Mouse (Mus musculus) lung, adult 2 months (tissue): ENCODE results near the gene Tmem145. TPM values are rescaled to one million over a fixed set of nuclear protein-coding genes. Genes with fewer than 3 reads are reported as not detected.
"Not testable (repeated sequence)": the region's sequence is repeated elsewhere in the genome, so short reads cannot be mapped to it uniquely, and the experiment has no call there.

Experiments
- DNase-seq: peaks from one replicate; pipeline ENCODE4 v3.0.0; 2022
- H3K4me1 ChIP-seq: fragments of 200-500 bp; 2 replicates; pipeline ENCODE4 v1.6.1; 2011; ENCODE audit warnings: low read length; ENCODE audit not compliant: control insufficient read depth, insufficient read depth
- H3K4me3 ChIP-seq: fragments of 200-500 bp; replicated peaks from 2 replicates; pipeline ENCODE3; 2011; ENCODE audit warnings: low read depth, mild to moderate bottlenecking, control low read depth, low read length; ENCODE audit errors: extremely low read depth
- CTCF ChIP-seq: fragments of 200-500 bp; IDR thresholded peaks from 2 replicates; pipeline ENCODE4 v1.5.1; 2011; ENCODE audit warnings: mild to moderate bottlenecking, low read length, control low read depth; ENCODE audit not compliant: insufficient read depth
- POLR2A ChIP-seq: fragments of 200-500 bp; IDR thresholded peaks from 2 replicates; pipeline ENCODE4 v1.6.1; 2011; ENCODE audit warnings: low read depth, mild to moderate bottlenecking, control low read depth, low read length, borderline replicate concordance; ENCODE audit errors: extremely low read depth
- WGBS: fragments of 180-500 bp; shearing (Covaris S2); methylation state at CpG from one replicate; pipeline ENCODE4 v1.1.7; 2018; 5-methylcytosine and 5-hydroxymethylcytosine counted together
- polyA plus RNA-seq: library from polyadenylated mRNA; depleted of rRNA; stranded (reverse); fragments of >200 nt; gene quantifications from 2 replicates; pipeline ENCODE4 v1.2.3, GENCODE M21; 2012; rRNA removed

The Tmem145 gene
- not detected in 2 replicates for polyA plus RNA-seq

- H3K4me3 ChIP-seq, result peak within 1 kb of the TSS; percentile 39
- TF ChIP-seq POLR2A, result no peak
- no peak for TF ChIP-seq CTCF
- DNase-seq, result no peak
- H3K4me1 ChIP-seq, result no peaks in the 10 kb centered on the region
- WGBS, result under 1% methylated on average over 47 of the region's 47 CpGs
Observed at GRCm38 (mm10) chr7:25305956-25306613, at the start of gene Tmem145. TSS of gene Tmem145 (plus strand) at chr7:25306106.

GRCm38 (mm10) chr7:25261896-25262295, 44.0 kb upstream of the Tmem145 start:
- Histone ChIP-seq H3K4me3 (no peak overlapping the region), H3K4me1 (no peaks in the 10 kb centered on the region)
- DNase-seq, result no peak
- whole genome bisulfite sequencing, result 71% methylated on average over 1 of the region's 1 CpGs
- TF ChIP-seq CTCF (no peak), POLR2A (no peak)

- no peak for DNase-seq
- WGBS, result 54% methylated on average over 17 of the region's 17 CpGs
- H3K4me3 ChIP-seq, result no peak overlapping the region
- H3K4me1 ChIP-seq, result peaks cover 4% of the 10 kb centered on the region
- TF ChIP-seq CTCF, result no peak
- TF ChIP-seq POLR2A, result no peak
Observed at GRCm38 (mm10) chr7:25263968-25264870, 41.7 kb upstream of the Tmem145 start.

DNA sequence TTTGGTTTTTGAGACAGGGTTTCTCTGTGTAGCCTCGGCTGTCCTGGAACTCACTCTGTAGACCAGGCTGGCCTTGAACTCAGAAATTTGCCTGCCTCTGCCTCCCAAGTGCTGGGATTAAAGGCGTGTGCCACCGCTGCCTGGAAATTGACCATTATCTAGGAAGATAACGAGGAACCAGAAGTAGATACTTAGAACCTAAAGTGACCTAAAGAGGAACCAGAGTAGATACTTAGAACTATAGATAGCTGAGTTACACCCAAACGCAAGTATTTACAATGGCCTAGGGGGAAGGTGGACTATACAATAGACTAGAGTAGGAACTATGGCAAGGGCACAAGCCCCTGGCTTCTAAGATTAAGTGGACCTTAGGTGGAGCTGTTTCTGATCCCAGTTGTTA, 40.2 kb upstream of the Tmem145 start:
- WGBS, result 76% methylated on average over 5 of the region's 5 CpGs
- not testable (repeated sequence) for DNase-seq, H3K4me3 ChIP-seq
- H3K4me1 ChIP-seq, result peaks cover 11% of the 10 kb centered on the region

DNA sequence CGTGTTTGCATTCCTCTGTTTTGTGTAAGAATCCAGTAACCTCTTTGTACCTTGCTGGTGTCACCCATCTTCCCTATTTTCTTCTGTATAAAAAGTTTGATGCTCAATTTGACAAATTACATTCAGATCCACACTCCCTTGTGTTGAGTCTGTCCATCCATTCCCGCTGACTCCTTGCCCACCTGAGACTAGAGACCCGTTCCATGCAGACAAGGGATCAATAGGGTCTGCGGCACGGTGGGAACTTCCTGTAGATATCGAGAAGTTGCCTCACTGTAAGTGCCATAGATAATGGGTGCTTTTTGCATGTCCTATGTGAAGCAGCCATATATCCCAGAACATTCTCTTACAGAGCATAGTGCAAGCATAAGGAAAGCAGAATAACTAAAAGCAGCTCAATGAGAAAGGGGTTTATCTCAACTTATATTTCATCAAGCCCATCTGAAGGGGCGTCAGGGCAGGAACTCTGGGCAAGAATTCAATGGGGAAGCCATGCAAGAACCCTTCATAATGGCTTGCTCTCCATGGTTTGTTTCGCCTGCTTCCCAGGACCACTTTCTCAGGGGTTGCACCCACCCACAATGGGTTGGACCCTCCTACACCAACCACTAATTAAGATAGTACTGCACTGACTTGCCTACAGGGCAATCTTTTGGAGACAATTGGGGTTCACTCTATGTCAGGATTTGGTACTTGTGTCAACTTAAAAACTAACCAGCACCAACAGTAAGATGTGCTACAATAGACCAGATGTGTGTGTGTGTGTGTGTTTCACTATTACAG, 39.5 kb upstream of the Tmem145 start:
- H3K4me1 ChIP-seq, result peaks cover 11% of the 10 kb centered on the region
- TF ChIP-seq CTCF (no peak), POLR2A (no peak)

GRCm38 (mm10) chr7:25267301-25267750, 38.6 kb upstream of the Tmem145 start, which contains the start of gene Cic:
TSS of gene Cic (plus strand) at chr7:25267704.
- TF ChIP-seq CTCF (no peak), POLR2A (peak; percentile 53; the same call in 1 of the 2 replicates)
- under 1% methylated on average over 29 of the region's 29 CpGs for WGBS
- peaks cover 11% of the 10 kb centered on the region for H3K4me1 ChIP-seq
- DNase-seq, result peak; percentile 99
- peak within 1 kb of the TSS; percentile 95 for H3K4me3 ChIP-seq

More for the DNA sequence above, 39.5 kb upstream of the Tmem145 start:
- DNase-seq, result no peak
- WGBS, result 85% methylated on average over 8 of the region's 8 CpGs
- H3K4me3 ChIP-seq, result no peak overlapping the region

DNA sequence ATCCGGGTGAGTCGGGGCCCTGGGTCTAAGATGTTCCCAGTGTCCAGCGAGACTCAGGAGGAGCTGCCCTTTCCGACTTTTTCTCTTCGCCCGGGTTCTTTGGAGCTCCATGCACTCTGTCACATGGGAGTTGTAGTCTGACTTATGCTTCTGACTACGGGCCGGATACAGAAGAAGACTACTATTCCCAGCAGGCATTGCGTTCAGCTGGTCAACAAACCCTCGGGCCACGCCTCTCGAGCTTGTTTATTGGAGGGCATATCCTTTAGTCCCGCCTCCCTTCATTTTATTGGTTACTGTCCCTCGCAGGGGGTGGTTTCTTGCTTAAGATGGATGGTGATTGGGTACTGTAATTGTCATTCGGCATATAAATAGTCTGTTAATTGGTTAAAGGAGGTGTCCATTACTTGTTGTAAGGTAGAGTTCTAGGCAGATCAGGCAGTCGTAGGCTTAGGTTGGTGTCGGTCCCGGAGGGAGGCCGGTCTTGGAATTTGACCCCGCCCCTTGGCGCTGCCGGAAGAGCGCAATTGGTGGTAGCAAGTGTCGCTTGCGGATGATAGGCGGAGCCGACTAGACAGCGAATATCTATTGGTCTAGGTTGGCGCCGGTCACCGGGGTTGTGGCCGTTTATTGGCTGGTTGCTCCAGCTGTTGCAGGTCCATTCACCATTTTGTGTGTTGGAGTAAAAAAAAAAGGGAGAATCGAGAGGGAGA, 38.0 kb upstream of the Tmem145 start:
- peak; percentile 97 for DNase-seq
- Histone ChIP-seq H3K4me1 (peaks cover 11% of the 10 kb centered on the region), H3K4me3 (peak overlapping the region; percentile 95)
- TF ChIP-seq POLR2A, result no peak; the same call in 1 of the 2 replicates
- no peak for TF ChIP-seq CTCF
- under 1% methylated on average over 33 of the region's 33 CpGs for WGBS

- 1% methylated on average over 7 of the region's 7 CpGs for WGBS
- DNase-seq, result no peak
- TF ChIP-seq CTCF, result no peak
- peaks cover 11% of the 10 kb centered on the region for H3K4me1 ChIP-seq
- H3K4me3 ChIP-seq, result peak overlapping the region; percentile 71
Observed at GRCm38 (mm10) chr7:25268588-25268987, 37.3 kb upstream of the Tmem145 start.

DNA sequence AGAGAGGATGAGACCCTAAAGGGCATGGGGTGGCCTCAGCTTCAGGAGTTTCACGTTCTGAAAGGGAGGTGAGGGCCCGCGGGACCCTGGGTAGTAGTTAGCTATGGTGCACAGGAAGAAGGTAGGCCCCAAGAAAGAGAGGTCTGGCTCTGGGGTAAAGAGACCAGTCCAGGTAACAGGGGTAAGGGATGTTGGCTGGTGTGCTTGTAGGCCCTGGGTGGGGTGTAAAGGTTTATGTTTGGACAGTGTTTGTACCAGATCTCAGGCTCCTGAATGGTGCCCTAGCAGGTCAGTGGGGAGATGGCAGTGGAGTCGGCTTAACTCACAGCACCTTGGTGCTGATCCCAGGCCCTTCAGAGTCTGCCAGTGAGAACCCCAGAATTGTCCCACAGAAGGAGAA, 36.9 kb upstream of the Tmem145 start:
- DNase-seq, result no peak
- 18% methylated on average over 4 of the region's 4 CpGs for WGBS

More for the DNA sequence above, 36.9 kb upstream of the Tmem145 start:
- no peak for TF ChIP-seq CTCF
- Histone ChIP-seq H3K4me1 (peaks cover 11% of the 10 kb centered on the region), H3K4me3 (peak overlapping the region; percentile 71)
